Mouse (Mus musculus) ES-Bruce4 (cell line): ENCODE data around the gene 5330417C22Rik.

ENCODE experiments used
- EP300 ChIP-seq: IDR thresholded peaks from 2 replicates; pipeline ENCODE4 v1.6.1; 2011; ENCODE audit warnings: low read depth, low read length; ENCODE audit not compliant: insufficient read depth
- POLR2A ChIP-seq: IDR thresholded peaks from one replicate; pipeline ENCODE4 v1.8.1; 2011; ENCODE audit warnings: low read length; ENCODE audit not compliant: insufficient read depth

- TF ChIP-seq EP300 = no peak
- no peak for TF ChIP-seq POLR2A
Observed at GRCm38 (mm10) chr3:108433881-108434495, 102.3 kb downstream of the 5330417C22Rik start.
